Mouse (Mus musculus): ENCODE results near the gene Esp3. TPM values are rescaled to one million over a fixed set of nuclear protein-coding genes. Genes with fewer than 3 reads are reported as not detected.
"Not testable (repeated sequence)": the region's sequence is repeated elsewhere in the genome, so short reads cannot be mapped to it uniquely, and the experiment has no call there.

The Esp3 gene
- polyA plus RNA-seq (2012; ENCODE audit: insufficient read depth, insufficient read length, missing spikeins), result not detected in 2 replicates

- H3K4me1 ChIP-seq (ENCODE audit: control insufficient read depth, insufficient read depth, low read length); H3K27ac ChIP-seq (ENCODE audit: insufficient read depth, low read depth, low read length); H3K4me3 ChIP-seq (ENCODE audit: insufficient read depth, low read length): not testable (repeated sequence)
Measured at GRCm38 (mm10) chr17:40631775-40632174, at the start of gene Esp3. TSS of gene Esp3 (plus strand) at chr17:40632075.

DNA sequence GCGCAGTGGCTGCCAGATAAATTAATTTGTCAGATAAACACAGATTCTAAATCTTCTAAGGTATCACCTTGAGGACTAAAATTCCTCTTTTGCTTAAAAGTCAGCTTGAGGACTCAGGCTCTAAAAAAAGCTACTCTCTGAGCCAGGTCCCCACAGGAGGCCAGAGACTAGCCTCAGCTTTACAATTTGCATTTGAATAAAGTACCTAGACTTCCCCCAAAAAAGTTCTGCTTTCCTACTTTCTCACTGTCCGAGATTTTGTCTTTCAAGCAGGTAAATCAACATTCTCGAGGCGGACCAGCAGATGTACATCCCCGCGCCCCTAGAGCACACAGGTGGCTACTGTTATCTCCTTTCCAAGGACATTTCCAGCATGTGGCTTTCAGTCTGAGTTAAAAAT is 48.0 kb upstream of the Esp3 start:
- H3K27ac ChIP-seq (ENCODE audit: insufficient read depth, low read depth, low read length); H3K4me3 ChIP-seq (ENCODE audit: insufficient read depth, low read length); H3K4me1 ChIP-seq (ENCODE audit: control insufficient read depth, insufficient read depth, low read length): not testable (repeated sequence)

GRCm38 (mm10) chr17:40591297-40591696 is 40.6 kb upstream of the Esp3 start:
- Histone ChIP-seq H3K4me3 (ENCODE audit: insufficient read depth, low read length) (no peak overlapping the region), H3K4me1 (ENCODE audit: control insufficient read depth, insufficient read depth, low read length) (no peaks in the 10 kb centered on the region), H3K27ac (ENCODE audit: insufficient read depth, low read depth, low read length) (no peak overlapping the region)
- no peak for TF ChIP-seq CTCF (IDR thresholded peaks at IDR 0.05; ENCODE audit: low read depth, low read length)
- TF ChIP-seq POLR2A (IDR thresholded peaks at IDR 0.05; ENCODE audit: borderline replicate concordance, low read depth, low read length), result no peak

DNA sequence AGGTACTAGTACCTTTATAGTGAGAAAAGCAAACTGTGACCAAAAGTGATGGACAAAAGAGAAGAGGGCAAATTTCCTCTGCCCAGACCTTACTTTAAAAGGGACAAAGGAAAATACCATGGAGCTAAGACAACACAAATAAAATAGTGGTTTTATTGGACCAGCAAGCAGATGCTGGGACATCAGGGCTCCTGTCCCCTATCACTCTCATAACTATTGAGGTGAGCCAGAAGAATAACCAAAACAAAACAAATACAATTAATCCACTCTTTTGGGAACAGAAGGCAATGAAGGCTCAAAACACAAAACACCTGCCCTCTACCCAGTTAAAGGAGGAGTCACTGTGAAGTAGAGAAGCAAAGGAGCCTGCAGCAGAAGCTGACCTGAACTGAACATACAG is 33.6 kb upstream of the Esp3 start, which contains the start of gene Esp4:
TSS of gene Esp4 (plus strand) at position 301 of the 400 bp plus-strand sequence.
- Histone ChIP-seq H3K4me1 (ENCODE audit: control insufficient read depth, insufficient read depth, low read length) (no peaks in the 10 kb centered on the region), H3K4me3 (ENCODE audit: insufficient read depth, low read length) (no peak within 1 kb of the TSS), H3K27ac (ENCODE audit: insufficient read depth, low read depth, low read length) (no peak within 1 kb of the TSS)
- TF ChIP-seq POLR2A (IDR thresholded peaks at IDR 0.05; ENCODE audit: borderline replicate concordance, low read depth, low read length), result no peak

- not testable (repeated sequence) for H3K4me3 ChIP-seq (ENCODE audit: insufficient read depth, low read length); H3K27ac ChIP-seq (ENCODE audit: insufficient read depth, low read depth, low read length); H3K4me1 ChIP-seq (ENCODE audit: control insufficient read depth, insufficient read depth, low read length)
Measured at GRCm38 (mm10) chr17:40662118-40662679, 30.3 kb downstream of the Esp3 start.

DNA sequence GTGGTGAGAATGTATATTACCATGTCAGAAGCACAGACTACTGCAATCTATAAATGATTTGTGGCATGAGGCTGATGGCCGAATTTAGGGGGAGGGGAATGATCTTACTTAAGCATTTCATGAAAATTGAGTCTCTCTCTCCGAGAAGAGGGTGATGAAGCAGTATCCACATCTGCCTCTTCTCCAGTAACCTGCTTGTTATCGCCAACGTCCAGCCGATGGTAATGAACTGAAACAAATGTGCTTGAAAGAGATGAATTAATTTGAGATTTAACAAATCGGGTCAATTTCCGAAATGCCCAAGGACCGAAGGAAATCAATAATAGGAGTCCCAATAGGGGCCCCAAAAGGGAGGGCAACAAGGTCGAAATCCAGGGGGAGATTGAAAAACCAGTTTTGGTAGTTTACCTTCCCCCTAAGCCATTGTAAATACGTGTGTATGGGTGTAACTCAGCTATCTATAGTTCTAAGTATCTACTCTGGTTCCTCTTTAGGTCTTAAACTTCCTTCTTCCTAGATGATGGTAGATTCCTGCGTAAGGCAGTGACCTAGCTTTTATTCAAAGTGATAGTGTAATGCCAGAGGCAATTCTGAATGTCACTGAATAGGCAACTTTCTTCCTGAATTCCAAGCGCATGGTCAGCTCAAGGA is 31.4 kb downstream of the Esp3 start:
- not testable (repeated sequence) for H3K4me3 ChIP-seq (ENCODE audit: insufficient read depth, low read length); H3K4me1 ChIP-seq (ENCODE audit: control insufficient read depth, insufficient read depth, low read length); H3K27ac ChIP-seq (ENCODE audit: insufficient read depth, low read depth, low read length)

Other genes with a start within 250 kb of the Esp3 start
- not detected in 2 replicates for gene Esp8, start 112.1 kb upstream of the Esp3 start, polyA plus RNA-seq (2012; ENCODE audit: insufficient read depth, insufficient read length, missing spikeins)
- gene Esp6, start 70.6 kb upstream of the Esp3 start, polyA plus RNA-seq (2012; ENCODE audit: insufficient read depth, insufficient read length, missing spikeins), result not detected in 2 replicates
- gene Esp4, start 33.5 kb upstream of the Esp3 start, polyA plus RNA-seq (2012; ENCODE audit: insufficient read depth, insufficient read length, missing spikeins), result not detected in 2 replicates
- gene Esp1, start 95.0 kb downstream of the Esp3 start, polyA plus RNA-seq (2012; ENCODE audit: insufficient read depth, insufficient read length, missing spikeins), result not detected in 2 replicates
- gene Crisp2, start 174.9 kb downstream of the Esp3 start, polyA plus RNA-seq (2012; ENCODE audit: insufficient read depth, insufficient read length, missing spikeins), result not detected in 2 replicates
- gene Rhag, start 179.1 kb downstream of the Esp3 start, polyA plus RNA-seq (2012; ENCODE audit: insufficient read depth, insufficient read length, missing spikeins), result 0.39 TPM in 1 of 2 replicates, not detected in the other
- 2.9 and 3.4 TPM in 2 replicates for gene 9130008F23Rik, start 248.5 kb downstream of the Esp3 start, polyA plus RNA-seq (2012; ENCODE audit: insufficient read depth, insufficient read length, missing spikeins)

All from bone marrow macrophage, adult 2 months (primary cell).